Mouse (Mus musculus) myocyte (in vitro differentiated cells): ENCODE data around the gene Ltbp4. TPM values are rescaled to one million over a fixed set of nuclear protein-coding genes. Genes with fewer than 3 reads are reported as not detected.

Experiments
- H3K27me3 ChIP-seq: one replicate; pipeline ENCODE4 v1.6.1; 2011; ENCODE audit not compliant: control insufficient read depth, insufficient read depth, insufficient read length
- H3K36me3 ChIP-seq: one replicate; pipeline ENCODE4 v1.6.1; 2011; ENCODE audit not compliant: control insufficient read depth, insufficient read depth
- H3K4me2 ChIP-seq: one replicate; pipeline ENCODE4 v1.6.1; 2011; ENCODE audit warnings: low read depth, control low read depth
- H3K4me3 ChIP-seq: one replicate; pipeline ENCODE4 v1.5.1; 2011; ENCODE audit warnings: mild to moderate bottlenecking, control low read depth, moderate library complexity
- H3K79me2 ChIP-seq: one replicate; pipeline ENCODE4 v1.6.1; 2011; ENCODE audit not compliant: control insufficient read depth, insufficient read depth
- H3ac ChIP-seq: one replicate; pipeline ENCODE4 v1.6.1; 2011; ENCODE audit not compliant: control insufficient read depth, insufficient read length
- CEBPB ChIP-seq: IDR thresholded peaks from 2 replicates; pipeline ENCODE4 v1.6.1; 2011; ENCODE audit warnings: mild to moderate bottlenecking, moderate library complexity; ENCODE audit not compliant: poor library complexity, insufficient read depth, severe bottlenecking
- E2F4 ChIP-seq: IDR thresholded peaks from one replicate; pipeline ENCODE4 v1.6.1; 2011; ENCODE audit warnings: mild to moderate bottlenecking, control low read depth, moderate library complexity; ENCODE audit not compliant: insufficient read depth
- MAX ChIP-seq: IDR thresholded peaks from one replicate; pipeline ENCODE4 v1.6.1; 2011; ENCODE audit warnings: low read depth, mild to moderate bottlenecking, control low read depth
- MYOD1 ChIP-seq, 3 experiments: IDR thresholded peaks; one replicate each; pipeline ENCODE4 v1.6.1; 2011; ENCODE audit warnings: control low read depth in 2 of 3, low read depth in 2 of 3, mild to moderate bottlenecking in 2 of 3, moderate library complexity in 1 of 3; ENCODE audit not compliant: insufficient read length in 2 of 3, control insufficient read depth in 1 of 3
- MYOG ChIP-seq, 3 experiments: IDR thresholded peaks; one replicate each; pipeline ENCODE4 v1.6.1; 2011; ENCODE audit warnings: control low read depth in 2 of 3, low read depth in 2 of 3, mild to moderate bottlenecking in 2 of 3; ENCODE audit not compliant: insufficient read length in 2 of 3, control insufficient read depth in 1 of 3, insufficient read depth in 1 of 3
- POLR2A ChIP-seq: IDR thresholded peaks from one replicate; pipeline ENCODE4 v1.6.1; 2011; ENCODE audit warnings: low read depth, mild to moderate bottlenecking, control low read depth, moderate library complexity; ENCODE audit not compliant: insufficient read length
- POLR2AphosphoS2 ChIP-seq: IDR thresholded peaks from one replicate; pipeline ENCODE4 v1.6.1; 2011; ENCODE audit warnings: low read depth, control low read depth; ENCODE audit not compliant: insufficient read length
- REST ChIP-seq: IDR thresholded peaks from one replicate; pipeline ENCODE4 v1.6.1; 2011; ENCODE audit warnings: mild to moderate bottlenecking, control low read depth, moderate library complexity; ENCODE audit not compliant: insufficient read depth, insufficient read length
- SRF ChIP-seq: IDR thresholded peaks from one replicate; pipeline ENCODE4 v1.6.1; 2011; ENCODE audit warnings: low read depth; ENCODE audit not compliant: control insufficient read depth, insufficient read length
- TCF12 ChIP-seq: IDR thresholded peaks from one replicate; pipeline ENCODE4 v1.6.1; 2011; ENCODE audit warnings: mild to moderate bottlenecking, control low read depth; ENCODE audit not compliant: poor library complexity, insufficient read depth, severe bottlenecking
- TCF3 ChIP-seq: IDR thresholded peaks from one replicate; pipeline ENCODE4 v1.6.1; 2011; ENCODE audit warnings: low read depth, control low read depth; ENCODE audit not compliant: insufficient read length
- USF1 ChIP-seq: IDR thresholded peaks from one replicate; pipeline ENCODE4 v1.6.1; 2011; ENCODE audit warnings: low read depth, mild to moderate bottlenecking, control low read depth, moderate library complexity
- polyA plus RNA-seq: library from polyadenylated mRNA; unstranded; fragments of >200 nt; fragmentation: generic; extraction: Trizol; gene quantifications from one replicate; pipeline ENCODE4 v1.2.1, GENCODE M21; 2012; ENCODE audit warnings: missing spikeins

The Ltbp4 gene
- polyA plus RNA-seq, 1 experiment = 32.5 TPM

DNA sequence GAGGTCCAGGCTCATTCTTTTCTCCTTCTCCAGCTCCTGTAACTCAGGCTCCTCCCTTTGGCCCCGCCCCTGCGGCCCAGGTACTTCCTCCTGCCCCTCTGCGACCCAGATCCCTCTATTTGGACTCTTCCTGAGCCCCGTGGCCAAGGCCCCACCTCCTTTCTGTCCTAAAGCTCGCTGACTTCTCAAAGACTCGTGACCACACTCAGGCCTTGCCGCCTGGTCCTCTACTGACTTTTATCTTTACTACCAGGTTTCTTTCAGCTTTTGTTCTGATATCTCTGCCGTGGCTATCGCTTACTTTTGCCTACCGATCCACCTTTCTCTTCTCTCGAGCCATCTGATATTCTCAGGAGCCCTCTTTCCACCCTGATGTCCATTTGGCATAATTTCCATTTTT, 30.5 kb upstream of the Ltbp4 start:
- H3K4me2 ChIP-seq = no peak overlapping the region
- no peaks in the 10 kb centered on the region for H3K79me2 ChIP-seq
- no peak overlapping the region for H3K4me3 ChIP-seq
- H3K27me3 ChIP-seq = peaks cover 7% of the 10 kb centered on the region
- no peak overlapping the region for H3ac ChIP-seq
- no peak for TF ChIP-seq TCF3
- no peak for TF ChIP-seq MYOD1 (IDR thresholded peaks at IDR 0.05; ENCODE audit: control insufficient read depth in 1 of 3, insufficient read length in 2 of 3, low read depth in 2 of 3)
- TF ChIP-seq MAX = no peak
- TF ChIP-seq E2F4 = no peak
- no peak for TF ChIP-seq REST
- TF ChIP-seq POLR2A = no peak
- TF ChIP-seq CEBPB = no peak
- TF ChIP-seq TCF12 = no peak
- no peak for TF ChIP-seq MYOG (IDR thresholded peaks at IDR 0.05; ENCODE audit: control insufficient read depth in 1 of 3, insufficient read depth in 1 of 3, insufficient read length in 2 of 3, low read depth in 2 of 3)
- TF ChIP-seq SRF = no peak
- no peak for TF ChIP-seq POLR2AphosphoS2
- TF ChIP-seq USF1 = no peak
- H3K36me3 ChIP-seq = no peaks in the 10 kb centered on the region

GRCm38 (mm10) chr7:27366082-27366844, 28.8 kb upstream of the Ltbp4 start:
- TF ChIP-seq E2F4 = no peak
- TF ChIP-seq REST = no peak
- TF ChIP-seq MAX = no peak
- TF ChIP-seq TCF12 = no peak
- no peak for TF ChIP-seq TCF3
- TF ChIP-seq MYOG (IDR thresholded peaks at IDR 0.05; ENCODE audit: control insufficient read depth in 1 of 3, insufficient read depth in 1 of 3, insufficient read length in 2 of 3, low read depth in 2 of 3) = no peak
- TF ChIP-seq POLR2A = no peak
- no peak for TF ChIP-seq MYOD1 (IDR thresholded peaks at IDR 0.05; ENCODE audit: control insufficient read depth in 1 of 3, insufficient read length in 2 of 3, low read depth in 2 of 3)
- no peak for TF ChIP-seq SRF
- TF ChIP-seq CEBPB = no peak
- TF ChIP-seq POLR2AphosphoS2 = no peak
- no peak for TF ChIP-seq USF1
- H3K27me3 ChIP-seq = peaks cover 7% of the 10 kb centered on the region

GRCm38 (mm10) chr7:27364379-27364778, 26.9 kb upstream of the Ltbp4 start:
- Histone ChIP-seq H3K79me2 (no peaks in the 10 kb centered on the region), H3K36me3 (no peaks in the 10 kb centered on the region), H3K27me3 (peaks cover 7% of the 10 kb centered on the region), H3ac (no peak overlapping the region), H3K4me3 (no peak overlapping the region), H3K4me2 (no peak overlapping the region)
- TF ChIP-seq REST = no peak
- no peak for TF ChIP-seq TCF12
- TF ChIP-seq POLR2AphosphoS2 = no peak
- TF ChIP-seq USF1 = no peak

More at GRCm38 (mm10) chr7:27366082-27366844, 28.8 kb upstream of the Ltbp4 start:
- no peak overlapping the region for H3K4me3 ChIP-seq
- H3K36me3 ChIP-seq = no peaks in the 10 kb centered on the region
- H3K79me2 ChIP-seq = no peaks in the 10 kb centered on the region
- no peak overlapping the region for H3ac ChIP-seq
- no peak overlapping the region for H3K4me2 ChIP-seq

GRCm38 (mm10) chr7:27361283-27361946, 23.9 kb upstream of the Ltbp4 start:
- TF ChIP-seq CEBPB (no peak), E2F4 (peak; percentile 47), MYOG (IDR thresholded peaks at IDR 0.05; ENCODE audit: control insufficient read depth in 1 of 3, insufficient read depth in 1 of 3, insufficient read length in 2 of 3, low read depth in 2 of 3) (no peak), REST (no peak), POLR2A (peak; percentile 79), POLR2AphosphoS2 (peak; percentile 43), USF1 (peak; percentile 1), SRF (no peak), TCF12 (no peak), MAX (no peak)
- Histone ChIP-seq H3K79me2 (no peaks in the 10 kb centered on the region), H3K36me3 (no peaks in the 10 kb centered on the region), H3K4me3 (peak overlapping the region; percentile 23), H3ac (peak overlapping the region; percentile 12), H3K4me2 (peak overlapping the region; percentile 91), H3K27me3 (no peaks in the 10 kb centered on the region)

DNA sequence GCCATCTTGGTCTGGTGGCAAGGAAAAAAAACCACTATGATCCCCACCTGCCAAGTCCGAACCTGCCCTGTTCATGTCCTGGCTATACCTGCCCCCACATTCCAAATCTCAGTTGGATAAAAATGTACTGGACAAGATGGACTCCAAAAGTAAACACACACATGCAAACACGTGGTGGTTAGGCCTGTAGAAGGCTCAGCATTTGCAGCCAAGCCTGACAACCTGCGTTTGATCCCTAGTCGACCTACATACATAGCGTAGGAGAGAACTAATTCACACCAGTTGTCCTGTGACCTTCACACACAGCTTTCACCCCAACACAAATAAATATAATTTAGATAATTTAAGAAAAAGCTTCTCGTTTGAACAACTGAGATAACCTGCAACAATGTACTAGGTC, 23.3 kb upstream of the Ltbp4 start:
- peak overlapping the region; percentile 82 for H3K4me2 ChIP-seq
- no peaks in the 10 kb centered on the region for H3K27me3 ChIP-seq
- H3ac ChIP-seq = no peak overlapping the region
- H3K79me2 ChIP-seq = no peaks in the 10 kb centered on the region
- TF ChIP-seq MYOG (IDR thresholded peaks at IDR 0.05; ENCODE audit: control insufficient read depth in 1 of 3, insufficient read depth in 1 of 3, insufficient read length in 2 of 3, low read depth in 2 of 3) (no peak), CEBPB (no peak), MAX (no peak), SRF (no peak), POLR2A (no peak), E2F4 (no peak), POLR2AphosphoS2 (no peak), USF1 (no peak), MYOD1 (IDR thresholded peaks at IDR 0.05; ENCODE audit: control insufficient read depth in 1 of 3, insufficient read length in 2 of 3, low read depth in 2 of 3) (no peak), TCF3 (no peak), REST (no peak), TCF12 (no peak)
- no peaks in the 10 kb centered on the region for H3K36me3 ChIP-seq
- no peak overlapping the region for H3K4me3 ChIP-seq
